Mouse (Mus musculus) neural tube, embryonic 13.5 days (tissue): ENCODE measurements at regions not wholly inside any gene's neighbourhood (a gene's known extent, or its start where the extent isn't known, plus 50 kb on each side); places are given as distances from the start of the nearest gene placed in this dataset.

Experiments used
- ATAC-seq: fragments of 200-750 bp; cut with Nextera tagmentation; 2 replicates; pipeline ENCODE4 v1.8.0; 2017; ENCODE audit warnings: low read depth, mild to moderate bottlenecking, moderate TSS enrichment, moderate library complexity
- H3K27ac ChIP-seq: fragments of 300-500 bp; sonication (generic); replicated peaks from 2 replicates; pipeline ENCODE4 v1.5.1; 2015; ENCODE audit warnings: moderate library complexity, mild to moderate bottlenecking, inconsistent platforms
- H3K27me3 ChIP-seq: fragments of 300-500 bp; sonication (generic); 2 replicates; pipeline ENCODE4 v1.6.1; 2015; ENCODE audit warnings: mild to moderate bottlenecking, inconsistent platforms
- H3K36me3 ChIP-seq: fragments of 300-500 bp; sonication (generic); 2 replicates; pipeline ENCODE4 v1.6.1; 2015; ENCODE audit warnings: mild to moderate bottlenecking, inconsistent platforms
- H3K4me1 ChIP-seq: fragments of 300-500 bp; sonication (generic); replicated peaks from 2 replicates; pipeline ENCODE4 v1.6.1; 2015; ENCODE audit warnings: inconsistent platforms
- H3K4me2 ChIP-seq: fragments of 300-500 bp; sonication (generic); 2 replicates; pipeline ENCODE4 v1.6.1; 2015; ENCODE audit warnings: inconsistent platforms, mild to moderate bottlenecking, moderate library complexity
- H3K4me3 ChIP-seq: fragments of 300-500 bp; sonication (generic); 2 replicates; pipeline ENCODE4 v1.5.1; 2015; ENCODE audit warnings: mild to moderate bottlenecking, inconsistent platforms
- H3K9ac ChIP-seq: fragments of 300-500 bp; sonication (generic); 2 replicates; pipeline ENCODE4 v1.6.1; 2015; ENCODE audit warnings: moderate library complexity, mild to moderate bottlenecking, inconsistent platforms
- H3K9me3 ChIP-seq: fragments of 300-500 bp; sonication (generic); 2 replicates; pipeline ENCODE4 v1.6.1; 2016; ENCODE audit warnings: inconsistent platforms
- WGBS: fragments of 180-500 bp; shearing (Covaris S2); methylation state at CpG from one replicate; pipeline ENCODE4 v1.1.7; 2015; 5-methylcytosine and 5-hydroxymethylcytosine counted together

- no peaks in the 10 kb centered on the region for H3K9me3 ChIP-seq
- no peak overlapping the region for H3K4me2 ChIP-seq
- no peak for ATAC-seq
- no peaks in the 10 kb centered on the region for H3K4me1 ChIP-seq
- H3K36me3 ChIP-seq, result no peaks in the 10 kb centered on the region
- H3K27ac ChIP-seq, result no peak overlapping the region
- no peaks in the 10 kb centered on the region for H3K27me3 ChIP-seq
- H3K9ac ChIP-seq, result no peak overlapping the region
- 73% methylated on average over 5 of the region's 5 CpGs for WGBS
- H3K4me3 ChIP-seq, result no peak overlapping the region
Observed at GRCm38 (mm10) chr11:7837486-7837885, 623.8 kb upstream of the Igfbp3 start.

GRCm38 (mm10) chr11:7834151-7834550, 620.4 kb upstream of the Igfbp3 start:
- ATAC-seq, result no peak

GRCm38 (mm10) chr11:7832376-7832775, 618.7 kb upstream of the Igfbp3 start:
- H3K27me3 ChIP-seq, result no peaks in the 10 kb centered on the region
- 78% methylated on average over 8 of the region's 8 CpGs for WGBS
- H3K27ac ChIP-seq, result no peak overlapping the region
- H3K9ac ChIP-seq, result no peak overlapping the region
- no peak overlapping the region for H3K4me3 ChIP-seq
- H3K9me3 ChIP-seq, result no peaks in the 10 kb centered on the region
- H3K4me2 ChIP-seq, result no peak overlapping the region
- H3K4me1 ChIP-seq, result no peaks in the 10 kb centered on the region
- no peaks in the 10 kb centered on the region for H3K36me3 ChIP-seq
- no peak for ATAC-seq

More at GRCm38 (mm10) chr11:7834151-7834550, 620.4 kb upstream of the Igfbp3 start:
- H3K36me3 ChIP-seq, result no peaks in the 10 kb centered on the region
- H3K9me3 ChIP-seq, result no peaks in the 10 kb centered on the region
- H3K27ac ChIP-seq, result no peak overlapping the region
- no peaks in the 10 kb centered on the region for H3K27me3 ChIP-seq
- H3K4me2 ChIP-seq, result no peak overlapping the region
- no peak overlapping the region for H3K4me3 ChIP-seq
- WGBS, result 56% methylated on average over 2 of the region's 2 CpGs
- no peak overlapping the region for H3K9ac ChIP-seq
- no peaks in the 10 kb centered on the region for H3K4me1 ChIP-seq

- Histone ChIP-seq H3K4me3 (no peak overlapping the region), H3K9me3 (no peaks in the 10 kb centered on the region), H3K9ac (no peak overlapping the region), H3K27ac (no peak overlapping the region), H3K4me2 (no peak overlapping the region), H3K4me1 (no peaks in the 10 kb centered on the region), H3K36me3 (no peaks in the 10 kb centered on the region), H3K27me3 (no peaks in the 10 kb centered on the region)
- no peak for ATAC-seq
- 39% methylated on average over 1 of the region's 1 CpGs for WGBS
Observed at GRCm38 (mm10) chr11:7829770-7830169, 616.0 kb upstream of the Igfbp3 start.

GRCm38 (mm10) chr11:7828001-7828400, 614.3 kb upstream of the Igfbp3 start:
- H3K9me3 ChIP-seq, result no peaks in the 10 kb centered on the region
- H3K27me3 ChIP-seq, result no peaks in the 10 kb centered on the region
- H3K4me3 ChIP-seq, result no peak overlapping the region
- no peak for ATAC-seq
- H3K9ac ChIP-seq, result no peak overlapping the region
- H3K4me1 ChIP-seq, result no peaks in the 10 kb centered on the region
- H3K4me2 ChIP-seq, result no peak overlapping the region
- WGBS, result 90% methylated on average over 4 of the region's 4 CpGs
- no peak overlapping the region for H3K27ac ChIP-seq
- no peaks in the 10 kb centered on the region for H3K36me3 ChIP-seq

- H3K4me2 ChIP-seq, result no peak overlapping the region
- no peak for ATAC-seq
- no peak overlapping the region for H3K4me3 ChIP-seq
Observed at GRCm38 (mm10) chr11:7827402-7827801, 613.7 kb upstream of the Igfbp3 start.

GRCm38 (mm10) chr11:7815750-7816149, 602.0 kb upstream of the Igfbp3 start:
- Histone ChIP-seq H3K4me3 (no peak overlapping the region), H3K4me1 (no peaks in the 10 kb centered on the region), H3K9ac (no peak overlapping the region), H3K27me3 (no peaks in the 10 kb centered on the region), H3K36me3 (no peaks in the 10 kb centered on the region), H3K4me2 (no peak overlapping the region), H3K9me3 (no peaks in the 10 kb centered on the region), H3K27ac (no peak overlapping the region)
- no peak for ATAC-seq
- 90% methylated on average over 5 of the region's 5 CpGs for WGBS

More at GRCm38 (mm10) chr11:7827402-7827801, 613.7 kb upstream of the Igfbp3 start:
- Histone ChIP-seq H3K27me3 (no peaks in the 10 kb centered on the region), H3K9ac (no peak overlapping the region), H3K36me3 (no peaks in the 10 kb centered on the region), H3K4me1 (no peaks in the 10 kb centered on the region), H3K27ac (no peak overlapping the region), H3K9me3 (no peaks in the 10 kb centered on the region)
- WGBS, result 97% methylated on average over 1 of the region's 1 CpGs

DNA sequence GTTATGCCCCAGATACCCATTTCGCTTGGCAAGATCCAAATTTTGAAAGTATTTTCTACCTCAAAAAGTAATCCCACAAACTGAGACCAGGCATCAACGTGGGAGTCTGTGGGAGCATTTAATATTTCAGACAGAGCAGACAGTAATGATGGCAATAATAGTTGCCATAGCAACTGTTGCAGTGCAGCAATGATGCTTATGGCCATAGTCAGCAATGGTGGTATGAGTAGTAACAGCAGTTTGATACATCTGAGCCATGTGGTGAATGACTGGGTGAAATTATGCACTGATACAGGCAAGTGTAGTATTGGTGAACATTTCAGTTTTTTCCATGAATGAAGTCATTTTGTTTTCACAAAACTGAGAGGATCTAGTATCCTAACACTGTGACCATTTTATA, 600.8 kb upstream of the Igfbp3 start:
- Histone ChIP-seq H3K36me3 (no peaks in the 10 kb centered on the region), H3K27ac (no peak overlapping the region), H3K4me1 (no peaks in the 10 kb centered on the region), H3K9ac (no peak overlapping the region), H3K4me2 (no peak overlapping the region), H3K9me3 (no peaks in the 10 kb centered on the region), H3K27me3 (no peaks in the 10 kb centered on the region), H3K4me3 (no peak overlapping the region)
- WGBS, result 76% methylated on average over 2 of the region's 2 CpGs
- ATAC-seq, result no peak

GRCm38 (mm10) chr11:7812436-7812835, 598.7 kb upstream of the Igfbp3 start:
- H3K4me3 ChIP-seq, result no peak overlapping the region
- no peaks in the 10 kb centered on the region for H3K36me3 ChIP-seq
- no peak overlapping the region for H3K4me2 ChIP-seq
- no peaks in the 10 kb centered on the region for H3K27me3 ChIP-seq
- no peak overlapping the region for H3K9ac ChIP-seq
- no peaks in the 10 kb centered on the region for H3K4me1 ChIP-seq
- no peak overlapping the region for H3K27ac ChIP-seq
- no peaks in the 10 kb centered on the region for H3K9me3 ChIP-seq
- ATAC-seq, result no peak
- 71% methylated on average over 2 of the region's 2 CpGs for whole genome bisulfite sequencing

DNA sequence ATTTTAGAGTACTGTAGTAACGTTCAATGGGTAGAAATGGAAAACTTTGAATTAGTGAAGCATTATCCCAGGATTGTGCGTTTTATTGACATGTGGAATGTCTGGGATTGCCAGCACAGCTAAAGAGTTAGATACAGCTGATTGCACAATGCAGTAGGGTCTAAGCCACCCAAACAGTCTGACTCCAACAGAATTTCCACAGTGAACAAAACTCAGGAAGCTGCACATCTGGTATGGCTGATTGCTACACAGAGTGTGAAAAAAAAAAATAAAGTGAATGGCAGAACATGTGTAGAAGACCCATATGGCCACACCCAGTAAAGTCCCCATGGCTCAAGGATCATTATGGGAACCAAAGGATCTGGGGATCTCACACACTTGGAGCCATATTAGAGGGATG, 596.0 kb upstream of the Igfbp3 start:
- 86% methylated on average over 2 of the region's 2 CpGs for WGBS
- Histone ChIP-seq H3K4me1 (no peaks in the 10 kb centered on the region), H3K27ac (no peak overlapping the region), H3K4me2 (no peak overlapping the region), H3K4me3 (no peak overlapping the region), H3K9me3 (no peaks in the 10 kb centered on the region), H3K27me3 (no peaks in the 10 kb centered on the region), H3K9ac (no peak overlapping the region), H3K36me3 (no peaks in the 10 kb centered on the region)
- no peak for ATAC-seq

- no peaks in the 10 kb centered on the region for H3K9me3 ChIP-seq
- WGBS, result 84% methylated on average over 5 of the region's 5 CpGs
- H3K4me3 ChIP-seq, result no peak overlapping the region
- H3K27ac ChIP-seq, result no peak overlapping the region
- H3K27me3 ChIP-seq, result no peaks in the 10 kb centered on the region
- no peak for ATAC-seq
- H3K4me2 ChIP-seq, result no peak overlapping the region
- H3K9ac ChIP-seq, result no peak overlapping the region
- no peaks in the 10 kb centered on the region for H3K36me3 ChIP-seq
- H3K4me1 ChIP-seq, result no peaks in the 10 kb centered on the region
Observed at GRCm38 (mm10) chr11:7796373-7796772, 582.6 kb upstream of the Igfbp3 start.

- Histone ChIP-seq H3K9ac (no peak overlapping the region), H3K9me3 (no peaks in the 10 kb centered on the region), H3K27ac (no peak overlapping the region), H3K4me2 (no peak overlapping the region), H3K27me3 (no peaks in the 10 kb centered on the region), H3K36me3 (no peaks in the 10 kb centered on the region), H3K4me1 (no peaks in the 10 kb centered on the region), H3K4me3 (no peak overlapping the region)
- 83% methylated on average over 1 of the region's 1 CpGs for WGBS
- no peak for ATAC-seq
Observed at GRCm38 (mm10) chr11:7794206-7794605, 580.5 kb upstream of the Igfbp3 start.

- Histone ChIP-seq H3K9me3 (no peaks in the 10 kb centered on the region), H3K27ac (no peak overlapping the region), H3K9ac (no peak overlapping the region), H3K4me1 (no peaks in the 10 kb centered on the region), H3K27me3 (no peaks in the 10 kb centered on the region), H3K36me3 (no peaks in the 10 kb centered on the region), H3K4me2 (no peak overlapping the region), H3K4me3 (no peak overlapping the region)
- 91% methylated on average over 8 of the region's 8 CpGs for WGBS
- no peak for ATAC-seq
Observed at GRCm38 (mm10) chr11:7780476-7781112, 566.9 kb upstream of the Igfbp3 start.
